Mouse (Mus musculus) ES-E14 (cell line): ENCODE results near the gene Foxo6. TPM values are rescaled to one million over a fixed set of nuclear protein-coding genes. Genes with fewer than 3 reads are reported as not detected.
A peak's percentile ranks its signal among the peaks of the same experiment; 100 is the strongest.

ENCODE experiments used
- DNase-seq: peaks from one replicate; pipeline ENCODE4 v3.0.0-alpha.2; 2013; ENCODE audit warnings: low read depth, low spot score
- H3K27ac ChIP-seq: 2 replicates; pipeline ENCODE4 v1.5.1; 2012; ENCODE audit warnings: low read depth, mild to moderate bottlenecking, low read length, moderate library complexity, mixed read lengths; ENCODE audit not compliant: poor library complexity, insufficient read depth, severe bottlenecking
- H3K36me3 ChIP-seq: 2 replicates; pipeline ENCODE4 v1.6.1; 2012; ENCODE audit warnings: mild to moderate bottlenecking, low read length, moderate library complexity, mixed read lengths; ENCODE audit not compliant: control insufficient read depth, poor library complexity, insufficient read depth, severe bottlenecking
- H3K4me1 ChIP-seq, 2 experiments: fragments of 150-350 bp in 1 of 2; sonication (generic) in 1 of 2; 2 replicates each; pipeline ENCODE4 v1.6.1; 2012; ENCODE audit warnings: low read length in 2 of 2, mild to moderate bottlenecking in 1 of 2, mixed read lengths in 1 of 2; ENCODE audit not compliant: control insufficient read depth in 2 of 2, insufficient read depth in 2 of 2, poor library complexity in 1 of 2
- H3K4me3 ChIP-seq, 2 experiments: fragments of 150-350 bp in 1 of 2; sonication (generic) in 1 of 2; 2 replicates each; pipeline ENCODE4 v1.5.1; 2012; ENCODE audit warnings: low read length in 2 of 2, low read depth in 1 of 2, mild to moderate bottlenecking in 1 of 2, mixed read lengths in 1 of 2; ENCODE audit not compliant: insufficient read depth in 1 of 2, poor library complexity in 1 of 2, severe bottlenecking in 1 of 2
- H3K9ac ChIP-seq: 2 replicates; pipeline ENCODE4 v1.6.1; 2012; ENCODE audit warnings: low read depth, mild to moderate bottlenecking, low read length, mixed read lengths; ENCODE audit not compliant: poor library complexity, insufficient read depth, severe bottlenecking
- H3K9me3 ChIP-seq: fragments of 150-350 bp; sonication (generic); 2 replicates; pipeline ENCODE4 v1.6.1; 2012; ENCODE audit warnings: low read depth, mild to moderate bottlenecking, low read length; ENCODE audit not compliant: control insufficient read depth, insufficient read depth
- CHD2 ChIP-seq: IDR thresholded peaks from 2 replicates; pipeline ENCODE4 v1.6.1; 2014; ENCODE audit warnings: mild to moderate bottlenecking, low read depth, low read length, inconsistent platforms
- HCFC1 ChIP-seq: IDR thresholded peaks from 2 replicates; pipeline ENCODE4 v1.6.1; 2012; ENCODE audit warnings: low read length, inconsistent platforms, borderline replicate concordance; ENCODE audit not compliant: insufficient read depth
- MAFK ChIP-seq: IDR thresholded peaks from 2 replicates; pipeline ENCODE4 v1.6.1; 2014; ENCODE audit warnings: mild to moderate bottlenecking, low read depth, low read length, inconsistent platforms; ENCODE audit not compliant: insufficient read depth
- ZC3H11A ChIP-seq: IDR thresholded peaks from 2 replicates; pipeline ENCODE4 v1.6.1; 2012; ENCODE audit warnings: low read depth, mild to moderate bottlenecking, inconsistent platforms, low read length, borderline replicate concordance
- ZNF384 ChIP-seq: IDR thresholded peaks from 2 replicates; pipeline ENCODE4 v1.6.1; 2012; ENCODE audit warnings: low read depth, low read length, inconsistent platforms
- in situ Hi-C, 2 experiments: fragments of 600-800 bp; cut with MboI; formaldehyde crosslinking; loops; one replicate each; pipeline ENCODE4 v1.15.1; 2025; ENCODE audit warnings: low sequenced_read_pairs in 2 of 2, inconsistent platforms in 1 of 2; ENCODE audit not compliant: unreplicated experiment in 2 of 2
- total RNA-seq: library from RNA; depleted of rRNA; stranded (reverse); fragments of 300-350 nt; gene quantifications from 2 replicates; pipeline ENCODE4 v1.2.3, GENCODE M21; 2012

Gene Foxo6
- total RNA-seq, 1 experiment, result 0.98 TPM

DNA sequence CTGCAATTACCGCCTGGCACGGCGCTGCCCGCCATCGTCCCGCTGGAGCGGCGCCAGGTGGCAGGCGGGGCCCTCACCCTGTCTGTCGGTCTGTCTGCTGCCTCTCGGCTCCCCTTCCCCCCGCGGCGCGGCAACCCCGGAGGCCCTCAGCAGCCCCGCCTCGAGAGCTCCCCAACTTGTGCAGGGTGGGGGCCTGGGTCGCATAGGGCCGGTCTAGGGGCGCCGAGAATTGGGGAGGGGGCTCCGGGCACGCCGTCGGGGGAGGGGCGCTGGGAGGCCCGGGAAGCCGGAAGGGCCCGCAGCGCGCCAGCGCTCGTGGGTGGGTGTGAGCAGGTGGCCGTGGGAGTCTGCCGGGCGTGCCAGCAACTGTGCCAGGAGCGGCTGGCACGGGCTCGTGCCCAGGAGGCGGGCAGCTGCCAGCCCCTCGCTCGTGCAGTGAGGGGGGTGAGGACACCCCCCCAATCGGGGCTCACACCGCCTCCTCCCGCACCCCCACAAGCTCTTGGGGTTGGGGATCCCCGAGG, 4.5 kb downstream of the Foxo6 start:
- Histone ChIP-seq H3K27ac (no peak overlapping the region), H3K9me3 (no peaks in the 10 kb centered on the region), H3K9ac (peak overlapping the region; percentile 44; the same call in 1 of the 2 replicates), H3K36me3 (no peaks in the 10 kb centered on the region), H3K4me3 (peak overlapping the region; percentile 56 to 66), H3K4me1 (peaks cover 0 to 8% of the 10 kb centered on the region in 2 experiments; a peak in 2 of 4 replicates)
- TF ChIP-seq ZC3H11A (no peak), CHD2 (no peak), ZNF384 (no peak), HCFC1 (no peak), MAFK (no peak)
- no peak for DNase-seq
- in situ Hi-C loops, result no loop called here

DNA sequence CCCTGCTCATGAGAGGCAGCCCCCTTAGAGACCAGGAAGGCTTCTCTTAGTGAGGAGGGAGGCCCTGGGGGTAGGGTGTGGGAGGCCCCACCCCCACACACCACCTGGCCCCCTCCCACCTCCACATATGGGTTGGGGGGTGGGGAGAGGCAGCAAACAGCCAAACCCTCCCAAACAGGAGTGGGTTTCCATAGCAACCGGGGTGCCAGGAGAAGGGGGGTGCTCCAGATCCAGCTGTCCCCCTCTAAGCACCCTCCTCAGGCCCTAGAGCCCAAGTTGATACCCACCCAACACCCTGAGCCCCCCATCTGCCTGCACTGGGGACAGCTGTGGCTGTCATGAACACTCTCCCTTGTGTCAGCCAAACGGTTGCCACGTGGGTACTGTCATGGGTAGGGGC, 6.1 kb downstream of the Foxo6 start:
- Histone ChIP-seq H3K4me1 (peaks cover 0 to 6% of the 10 kb centered on the region in 2 experiments; a peak in 2 of 4 replicates), H3K9me3 (no peaks in the 10 kb centered on the region), H3K9ac (no peak overlapping the region), H3K27ac (no peak overlapping the region), H3K4me3 (no peak overlapping the region), H3K36me3 (no peaks in the 10 kb centered on the region)
- in situ Hi-C loops, result no loop called here
- no peak for TF ChIP-seq CHD2
- DNase-seq, result no peak

DNA sequence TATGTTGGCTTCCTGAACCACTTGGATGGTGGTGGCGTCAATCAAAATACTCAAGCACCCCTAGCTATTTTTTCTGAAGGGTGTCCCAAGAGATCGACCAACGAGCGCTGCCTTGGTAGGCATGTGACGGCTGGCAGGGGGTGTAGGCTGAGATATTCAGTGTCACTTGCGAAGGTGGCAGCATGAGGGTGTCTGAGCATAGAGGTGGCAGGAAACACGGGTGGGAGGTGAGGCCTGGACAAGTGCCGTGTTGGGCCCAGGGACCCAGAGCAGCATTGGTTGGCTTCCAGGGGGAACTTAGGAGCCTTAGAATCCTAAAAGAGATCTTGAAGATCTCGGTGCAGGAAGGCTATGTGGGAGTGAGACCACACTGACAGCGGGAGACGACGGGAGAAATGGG, 6.7 kb downstream of the Foxo6 start:
- H3K4me1 ChIP-seq, result peaks cover 3 to 10% of the 10 kb centered on the region in 2 experiments; a peak in 3 of 4 replicates
- H3K4me3 ChIP-seq, result no peak overlapping the region
- TF ChIP-seq CHD2 (no peak), HCFC1 (no peak), ZNF384 (no peak), MAFK (no peak), ZC3H11A (no peak)
- in situ Hi-C loops, result no loop called here
- no peak for DNase-seq
- H3K9ac ChIP-seq, result no peak overlapping the region
- H3K27ac ChIP-seq, result no peak overlapping the region
- H3K36me3 ChIP-seq, result no peaks in the 10 kb centered on the region
- H3K9me3 ChIP-seq, result no peaks in the 10 kb centered on the region

- Histone ChIP-seq H3K27ac (no peak overlapping the region), H3K9me3 (no peaks in the 10 kb centered on the region), H3K4me1 (peaks cover 4 to 7% of the 10 kb centered on the region in 2 experiments; a peak in 3 of 4 replicates), H3K36me3 (no peaks in the 10 kb centered on the region), H3K4me3 (no peak overlapping the region), H3K9ac (no peak overlapping the region)
- in situ Hi-C loops, result no loop called here
- no peak for TF ChIP-seq CHD2
- no peak for TF ChIP-seq HCFC1
- no peak for TF ChIP-seq MAFK
- no peak for TF ChIP-seq ZNF384
- TF ChIP-seq ZC3H11A, result no peak
- DNase-seq, result no peak
Observed at GRCm38 (mm10) chr4:120277255-120277928, 9.8 kb downstream of the Foxo6 start.

DNA sequence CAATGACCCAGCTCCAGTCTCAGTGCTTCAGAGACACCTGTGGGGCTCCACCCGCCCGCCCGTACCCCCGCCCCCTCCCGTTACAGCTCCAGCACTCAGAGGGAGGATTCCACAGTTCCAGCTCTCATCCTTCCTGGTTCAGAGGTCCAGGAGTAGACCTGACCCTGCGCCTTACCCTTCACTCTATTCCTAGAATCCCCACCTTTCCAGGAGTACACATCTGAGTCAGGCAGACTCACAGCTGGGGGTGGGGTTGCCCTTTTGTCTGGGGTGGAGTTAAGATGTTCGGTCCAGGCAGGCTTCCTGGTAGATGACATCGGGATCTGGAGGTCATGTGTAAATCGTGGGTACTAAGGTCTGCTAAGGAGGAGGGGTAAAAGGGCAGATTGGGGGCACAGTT, 11.7 kb downstream of the Foxo6 start:
- Histone ChIP-seq H3K36me3 (no peaks in the 10 kb centered on the region), H3K9ac (no peak overlapping the region), H3K4me1 (peaks cover 7 to 16% of the 10 kb centered on the region in 2 experiments), H3K4me3 (no peak overlapping the region), H3K27ac (no peak overlapping the region), H3K9me3 (no peaks in the 10 kb centered on the region)
- TF ChIP-seq ZC3H11A, result no peak
- no peak for TF ChIP-seq HCFC1
- TF ChIP-seq MAFK, result no peak
- no peak for TF ChIP-seq ZNF384
- no peak for TF ChIP-seq CHD2
- no peak for DNase-seq
- in situ Hi-C loops, result no loop called here
